ENCODE assay signal across 16 mouse cellular contexts in the genomic region with DNA sequence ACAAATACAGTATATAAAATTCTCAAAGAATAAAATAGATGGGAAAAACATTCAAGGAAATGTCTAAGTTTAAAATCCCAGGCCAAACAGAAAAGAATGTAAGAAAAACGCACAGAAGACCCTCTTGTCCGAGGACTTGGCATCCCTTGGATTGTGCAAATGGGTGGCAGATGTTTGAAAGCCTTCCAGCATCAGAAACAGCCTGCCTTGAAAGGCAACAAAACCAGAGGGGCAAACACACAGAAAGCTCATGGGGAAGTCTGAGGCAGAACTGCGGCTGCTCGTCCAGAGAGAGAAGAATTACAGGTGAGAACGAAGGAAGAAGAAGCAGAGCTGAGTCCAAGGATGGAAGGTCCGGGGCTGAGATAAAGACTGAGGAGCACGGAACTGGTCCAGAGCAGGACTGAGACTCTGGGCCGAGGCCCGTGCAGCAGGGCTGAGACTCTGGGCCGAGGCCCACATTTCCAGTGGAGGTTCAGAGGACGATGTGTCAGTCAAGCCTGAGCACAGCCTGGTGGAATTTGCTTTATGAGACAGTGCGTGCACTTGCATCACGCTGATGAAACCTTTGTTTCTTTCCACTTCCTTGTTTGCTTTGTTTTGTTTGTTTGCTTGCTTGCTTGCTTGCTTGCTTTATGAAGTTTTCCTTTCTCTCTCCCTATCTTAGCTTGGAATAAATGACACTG.
DNase-seq lines count a peak whose midpoint lies in the region; ATAC-seq lines count a peak whose summit lies in the region.
"Had no signal": no experiment of that assay in that cellular context is flagged by ENCODE, and none has a peak within 500 bp of the region (broad histone marks: within the 10 kb centered on the region; RNA-seq: fewer than 3 reads in every experiment).

No protein-coding gene starts in this region.

- H3K4me3 ChIP-seq in embryonic facial prominence, embryonic 13.5 days: no peak overlapping the region
- no peak overlapping the region for H3K4me3 ChIP-seq in embryonic facial prominence, embryonic 10.5 days
- no peak overlapping the region for H3K4me3 ChIP-seq in macrophage (ENCODE audit: inconsistent target)
- H3K4me3 ChIP-seq: erythroblast, embryonic 14.5 days; lung, embryonic 15.5 days had no signal

- H3K4me1 ChIP-seq in embryonic facial prominence, embryonic 13.5 days: peaks cover 24% of the 10 kb centered on the region
- peaks cover 23% of the 10 kb centered on the region for H3K4me1 ChIP-seq in embryonic facial prominence, embryonic 10.5 days

- no peak overlapping the region for H3K9ac ChIP-seq in embryonic facial prominence, embryonic 13.5 days
- H3K9ac ChIP-seq: lung, embryonic 15.5 days had no signal

- no peak overlapping the region for H3K4me2 ChIP-seq in embryonic facial prominence, embryonic 13.5 days
- H3K4me2 ChIP-seq: lung, embryonic 15.5 days; midbrain, embryonic 11.5 days had no signal

- peak overlapping the region; percentile 74 for H3K27ac ChIP-seq in embryonic facial prominence, embryonic 13.5 days
- no peak overlapping the region for H3K27ac ChIP-seq in embryonic facial prominence, embryonic 10.5 days (replicated peaks)
- H3K27ac ChIP-seq in macrophage: peak overlapping the region; percentile 53
- H3K27ac ChIP-seq: lung, embryonic 15.5 days had no signal

- DNase-seq in embryonic facial prominence, embryonic 10.5 days (ENCODE audit: low spot score): no peak
- DNase-seq in layer of hippocampus, postnatal 10 days (ENCODE audit: low spot score in 2 of 2): peak; percentile 27 to 34
- no peak for DNase-seq in layer of hippocampus, adult 11-12 months (ENCODE audit: low spot score)
- peak; percentile 65 for DNase-seq in brain, adult 2 months (ENCODE audit: low read depth, low spot score)
- no peak for DNase-seq in right cerebral cortex, postnatal 4 days
- DNase-seq in MN1 (ENCODE audit: low spot score): no peak
- DNase-seq: heart, postnatal 36 days; kidney, adult 18-20 months; thymus, adult 2 months had no signal

- no peak for ATAC-seq in embryonic facial prominence, embryonic 13.5 days (ENCODE audit: insufficient number of reproducible peaks, insufficient read depth, low FRiP score, low TSS enrichment, low read depth)
- ATAC-seq: activated CD4-positive, CD25-positive, alpha-beta regulatory T cell, adult 4 months had no signal

- no peaks in the 10 kb centered on the region for H3K36me3 ChIP-seq in embryonic facial prominence, embryonic 13.5 days
- H3K36me3 ChIP-seq in embryonic facial prominence, embryonic 10.5 days (replicated peaks): no peaks in the 10 kb centered on the region
- H3K36me3 ChIP-seq in macrophage (ENCODE audit: inconsistent target): no peaks in the 10 kb centered on the region
- H3K36me3 ChIP-seq: G1E; lung, embryonic 15.5 days had no signal

- no peaks in the 10 kb centered on the region for H3K9me3 ChIP-seq in embryonic facial prominence, embryonic 13.5 days
- H3K9me3 ChIP-seq in embryonic facial prominence, embryonic 10.5 days: no peaks in the 10 kb centered on the region
- H3K9me3 ChIP-seq: lung, embryonic 15.5 days had no signal

- 72% methylated on average over 13 of the region's 13 CpGs for WGBS in embryonic facial prominence, embryonic 13.5 days
- 81% methylated on average over 13 of the region's 13 CpGs for WGBS in embryonic facial prominence, embryonic 10.5 days
- 85% methylated on average over 13 of the region's 13 CpGs for WGBS in macrophage (ENCODE audit: missing documents)

- no peaks in the 10 kb centered on the region for H3K27me3 ChIP-seq in embryonic facial prominence, embryonic 13.5 days
- H3K27me3 ChIP-seq in embryonic facial prominence, embryonic 10.5 days (replicated peaks; ENCODE audit: low read depth, poor library complexity, severe bottlenecking): no peaks in the 10 kb centered on the region
- H3K27me3 ChIP-seq: lung, embryonic 15.5 days had no signal

- no peaks in the 10 kb centered on the region; the same call in 1 of the 2 replicates for H3K79me2 ChIP-seq in macrophage (ENCODE audit: inconsistent target)

Comparison
In these comparisons a context has a peak if more than half of its experiments do, and no peak if none do; other contexts are left out.
1. DNase-seq: peak in layer of hippocampus, postnatal 10 days (2 of 2) and brain, adult 2 months (single experiment); none in embryonic facial prominence, embryonic 10.5 days (single experiment), layer of hippocampus, adult 11-12 months (single experiment), right cerebral cortex, postnatal 4 days (single experiment) and MN1 (single experiment).